Mouse (Mus musculus) cerebellum, adult 9-10 months (tissue): Measurements from ENCODE around the gene Rbfox2.

ENCODE experiments used
- DNase-seq: peaks from one replicate; pipeline ENCODE4 v3.0.0; 2022

Gene Rbfox2

GRCm38 (mm10) chr15:77329681-77330180, 22.9 kb upstream of the Rbfox2 start:
- DNase-seq: no peak

GRCm38 (mm10) chr15:77326361-77326760, 19.6 kb upstream of the Rbfox2 start:
- no peak for DNase-seq

GRCm38 (mm10) chr15:77324426-77324825, 17.6 kb upstream of the Rbfox2 start:
- DNase-seq: no peak

- DNase-seq: no peak
Measured at GRCm38 (mm10) chr15:77323226-77323625, 16.4 kb upstream of the Rbfox2 start.

- DNase-seq: no peak
Measured at GRCm38 (mm10) chr15:77313701-77314100, 6.9 kb upstream of the Rbfox2 start.

- DNase-seq: no peak
Measured at GRCm38 (mm10) chr15:77312796-77313195, 6.0 kb upstream of the Rbfox2 start.

- no peak for DNase-seq
Measured at GRCm38 (mm10) chr15:77307767-77308495, 1.1 kb upstream of the Rbfox2 start.

- DNase-seq: peak; percentile 52
Measured at GRCm38 (mm10) chr15:77305852-77306546, 805 bp downstream of the Rbfox2 start.

GRCm38 (mm10) chr15:77304960-77305359, 1.8 kb downstream of the Rbfox2 start:
- DNase-seq: no peak

GRCm38 (mm10) chr15:77301122-77301521, 5.7 kb downstream of the Rbfox2 start:
- DNase-seq: no peak

- no peak for DNase-seq
Measured at GRCm38 (mm10) chr15:77298564-77298963, 8.2 kb downstream of the Rbfox2 start.

GRCm38 (mm10) chr15:77296635-77297034, 10.2 kb downstream of the Rbfox2 start:
- no peak for DNase-seq

- DNase-seq: no peak
Measured at GRCm38 (mm10) chr15:77293493-77293892, 13.3 kb downstream of the Rbfox2 start.

- no peak for DNase-seq
Measured at GRCm38 (mm10) chr15:77292381-77292780, 14.4 kb downstream of the Rbfox2 start.

- no peak for DNase-seq
Measured at GRCm38 (mm10) chr15:77291471-77291870, 15.3 kb downstream of the Rbfox2 start.

- DNase-seq: no peak
Measured at GRCm38 (mm10) chr15:77290352-77290751, 16.5 kb downstream of the Rbfox2 start.

GRCm38 (mm10) chr15:77280130-77280529, 26.7 kb downstream of the Rbfox2 start:
- no peak for DNase-seq

GRCm38 (mm10) chr15:77278825-77279224, 28.0 kb downstream of the Rbfox2 start:
- DNase-seq: no peak

- DNase-seq: no peak
Measured at GRCm38 (mm10) chr15:77276838-77277725, 29.7 kb downstream of the Rbfox2 start.

GRCm38 (mm10) chr15:77276300-77276699, 30.5 kb downstream of the Rbfox2 start:
- no peak for DNase-seq

- no peak for DNase-seq
Measured at GRCm38 (mm10) chr15:77275572-77275971, 31.2 kb downstream of the Rbfox2 start.

- DNase-seq: no peak
Measured at GRCm38 (mm10) chr15:77273947-77274346, 32.9 kb downstream of the Rbfox2 start.

- no peak for DNase-seq
Measured at GRCm38 (mm10) chr15:77271285-77271684, 35.5 kb downstream of the Rbfox2 start.
